Mouse (Mus musculus) spleen, adult 2 months (tissue): Measurements from ENCODE around the gene Iltifb. TPM values are rescaled to one million over a fixed set of nuclear protein-coding genes. Genes with fewer than 3 reads are reported as not detected.
A peak's percentile ranks its signal among the peaks of the same experiment; 100 is the strongest.
"Not testable (repeated sequence)": the region's sequence is repeated elsewhere in the genome, so short reads cannot be mapped to it uniquely, and the experiment has no call there.

Experiments used
- DNase-seq, 2 experiments: peaks; one replicate each; pipeline versions ENCODE4 v3.0.0 to v3.0.0-alpha.2; 2012 to 2021; ENCODE audit warnings: low spot score in 2 of 2, low read depth in 1 of 2
- H3K27ac ChIP-seq: fragments of 200-500 bp; 2 replicates; pipeline ENCODE4 v1.5.1; 2012; ENCODE audit warnings: low read length, inconsistent platforms; ENCODE audit not compliant: insufficient read depth
- H3K27me3 ChIP-seq: fragments of 200-500 bp; 2 replicates; pipeline ENCODE4 v1.6.1; 2012; ENCODE audit warnings: mild to moderate bottlenecking, moderate library complexity, low read length, inconsistent platforms; ENCODE audit not compliant: control insufficient read depth, insufficient read depth
- H3K36me3 ChIP-seq: fragments of 200-500 bp; 2 replicates; pipeline ENCODE4 v1.6.1; 2012; ENCODE audit warnings: mild to moderate bottlenecking, low read length, inconsistent platforms; ENCODE audit not compliant: control insufficient read depth, insufficient read depth
- H3K4me1 ChIP-seq: fragments of 200-500 bp; 2 replicates; pipeline ENCODE4 v1.6.1; 2011; ENCODE audit warnings: inconsistent platforms; ENCODE audit not compliant: control insufficient read depth, insufficient read depth, insufficient read length
- H3K4me3 ChIP-seq: fragments of 200-500 bp; 2 replicates; pipeline ENCODE4 v1.5.1; 2011; ENCODE audit warnings: mild to moderate bottlenecking, inconsistent platforms; ENCODE audit not compliant: insufficient read depth, insufficient read length; ENCODE audit errors: extremely low read depth
- CTCF ChIP-seq: fragments of 200-500 bp; IDR thresholded peaks from 2 replicates; pipeline ENCODE4 v1.5.1; 2011; ENCODE audit warnings: mild to moderate bottlenecking, inconsistent platforms; ENCODE audit not compliant: insufficient read depth, insufficient read length, insufficient replicate concordance; ENCODE audit errors: extremely low read depth
- POLR2A ChIP-seq: fragments of 200-500 bp; IDR thresholded peaks from 2 replicates; pipeline ENCODE4 v1.6.1; 2011; ENCODE audit warnings: low read depth, low read length, inconsistent platforms
- WGBS: fragments of 180-500 bp; shearing (Covaris S2); methylation state at CpG from one replicate; pipeline ENCODE4 v1.1.7; 2018; 5-methylcytosine and 5-hydroxymethylcytosine counted together
- polyA plus RNA-seq: library from polyadenylated mRNA; depleted of rRNA; stranded (reverse); fragments of >200 nt; gene quantifications from 2 replicates; pipeline ENCODE4 v1.2.3, GENCODE M21; 2012; rRNA removed

Iltifb gene
- polyA plus RNA-seq, 1 experiment = not detected

- not testable (repeated sequence) for H3K36me3 ChIP-seq, DNase-seq, H3K4me1 ChIP-seq, H3K27ac ChIP-seq, H3K4me3 ChIP-seq, H3K27me3 ChIP-seq
- WGBS = 26% methylated on average over 2 of the region's 8 CpGs
These were observed 26.0 kb downstream of the Iltifb start for GRCm38 (mm10) chr10:118268812-118269211.

- not testable (repeated sequence) for DNase-seq, H3K4me3 ChIP-seq, H3K4me1 ChIP-seq, H3K36me3 ChIP-seq, H3K27me3 ChIP-seq, H3K27ac ChIP-seq
- no CpG with 5 or more reads among the region's 13 CpGs for WGBS
These were observed 36.5 kb downstream of the Iltifb start, which contains the start of gene Gm32802 for GRCm38 (mm10) chr10:118258388-118258787. Gene Gm32802, plus strand, starts transcription at chr10:118258688.

- WGBS = 44% methylated on average over 10 of the region's 10 CpGs
- H3K27me3 ChIP-seq = no peaks in the 10 kb centered on the region
- H3K4me1 ChIP-seq = no peaks in the 10 kb centered on the region
- TF ChIP-seq POLR2A = no peak
- TF ChIP-seq CTCF = no peak
- peak in 1 of 2 experiments; percentile 4 for DNase-seq
- H3K27ac ChIP-seq = no peak overlapping the region
- no peak overlapping the region for H3K4me3 ChIP-seq
- no peaks in the 10 kb centered on the region for H3K36me3 ChIP-seq
These were observed 44.0 kb downstream of the Iltifb start for GRCm38 (mm10) chr10:118250852-118251295.

GRCm38 (mm10) chr10:118249006-118249595 is 45.7 kb downstream of the Iltifb start:
- H3K4me3 ChIP-seq, DNase-seq, H3K27me3 ChIP-seq, H3K36me3 ChIP-seq, H3K4me1 ChIP-seq, H3K27ac ChIP-seq: not testable (repeated sequence)
- 80% methylated on average over 11 of the region's 11 CpGs for WGBS

GRCm38 (mm10) chr10:118240680-118241079 is 54.2 kb downstream of the Iltifb start, which contains the start of gene Gm32717:
Gene Gm32717, minus strand, starts transcription at chr10:118240780.
- not testable (repeated sequence) for H3K27me3 ChIP-seq, H3K4me3 ChIP-seq, DNase-seq, H3K4me1 ChIP-seq, H3K36me3 ChIP-seq, H3K27ac ChIP-seq
- WGBS = no CpG with 5 or more reads among the region's 13 CpGs

Other genes starting within 250 kb of the Iltifb start
- 2.9 and 3.4 TPM in 2 replicates for gene Mdm1, start 153.2 kb downstream of the Iltifb start, polyA plus RNA-seq
- not detected in 2 replicates for gene Il22, start 90.1 kb downstream of the Iltifb start, polyA plus RNA-seq
- not detected in 2 replicates for gene Gm32717, start 54.3 kb downstream of the Iltifb start, polyA plus RNA-seq
- not detected in 2 replicates for gene Gm32802, start 36.4 kb downstream of the Iltifb start, polyA plus RNA-seq
- gene Gm9040, start 31.9 kb upstream of the Iltifb start, polyA plus RNA-seq = not detected in 2 replicates
- gene Gm9044, start 37.4 kb upstream of the Iltifb start, polyA plus RNA-seq = not detected in 2 replicates
- 0.04 TPM in 1 of 2 replicates, not detected in the other for gene Gm9045, start 42.8 kb upstream of the Iltifb start, polyA plus RNA-seq
- gene Gm9046, start 48.2 kb upstream of the Iltifb start, polyA plus RNA-seq = not detected in 2 replicates
- not detected in 2 replicates for gene Gm9048, start 53.6 kb upstream of the Iltifb start, polyA plus RNA-seq
- gene Gm9049, start 59.1 kb upstream of the Iltifb start, polyA plus RNA-seq = 0.04 TPM in 1 of 2 replicates, not detected in the other
- 0.33 and 0.38 TPM in 2 replicates for gene Ifng, start 146.0 kb upstream of the Iltifb start, polyA plus RNA-seq